In genomic region chr9:56334363-56334762, GRCm38 (mm10) we compare ENCODE assay signal across 35 mouse cellular contexts.
"Had no signal": no experiment of that assay in that cellular context is flagged by ENCODE, and none has a peak within 500 bp of the region (broad histone marks: within the 10 kb centered on the region; RNA-seq: fewer than 3 reads in every experiment).

No protein-coding gene starts in this region.

- H3K9ac ChIP-seq: heart, embryonic 12.5 days; heart, embryonic 13.5 days; heart, embryonic 15.5 days; hindbrain, embryonic 12.5 days; hindbrain, embryonic 13.5 days; hindbrain, embryonic 14.5 days; hindbrain, embryonic 15.5 days; intestine, embryonic 15.5 days; kidney, embryonic 15.5 days had no signal

- H3K27me3 ChIP-seq: heart, embryonic 12.5 days; heart, embryonic 13.5 days; heart, embryonic 15.5 days; hindbrain, embryonic 12.5 days; hindbrain, embryonic 13.5 days; hindbrain, embryonic 15.5 days; intestine, embryonic 15.5 days; kidney, embryonic 15.5 days had no signal

- DNase-seq: heart, postnatal 10 days; heart, postnatal 14 days; heart, postnatal 36 days; heart, postnatal 4 days; kidney, adult 11 months; kidney, adult 18-20 months; kidney, adult 2 months; kidney, adult 8-10 months; kidney, adult 9 months; kidney, postnatal 10 days; kidney, postnatal 14 days; kidney, postnatal 25 days; kidney, postnatal 36 days; kidney, postnatal 4 days; layer of hippocampus, adult 9-11 months had no signal

- H3K4me3 ChIP-seq: heart, embryonic 10.5 days; heart, embryonic 12.5 days; heart, embryonic 13.5 days; heart, embryonic 15.5 days; hindbrain, embryonic 10.5 days; hindbrain, embryonic 12.5 days; hindbrain, embryonic 13.5 days; hindbrain, embryonic 15.5 days; intestine, embryonic 15.5 days; kidney, embryonic 15.5 days; layer of hippocampus, adult 2 months; left cerebral cortex, adult 2 months had no signal

- H3K4me1 ChIP-seq: hindbrain, embryonic 10.5 days; hindbrain, embryonic 12.5 days; hindbrain, embryonic 13.5 days; hindbrain, embryonic 15.5 days; intestine, embryonic 15.5 days; kidney, embryonic 15.5 days had no signal

- H3K36me3 ChIP-seq: heart, embryonic 10.5 days; heart, embryonic 12.5 days; heart, embryonic 13.5 days; heart, embryonic 15.5 days; hindbrain, embryonic 10.5 days; hindbrain, embryonic 12.5 days; hindbrain, embryonic 13.5 days; hindbrain, embryonic 15.5 days; intestine, embryonic 15.5 days; kidney, embryonic 15.5 days had no signal

- H3K4me2 ChIP-seq: heart, embryonic 11.5 days; heart, embryonic 12.5 days; heart, embryonic 13.5 days; heart, embryonic 15.5 days; hindbrain, embryonic 12.5 days; hindbrain, embryonic 13.5 days; hindbrain, embryonic 14.5 days; hindbrain, embryonic 15.5 days; intestine, embryonic 15.5 days; kidney, embryonic 15.5 days had no signal

- H3K27ac ChIP-seq: heart, embryonic 10.5 days; heart, embryonic 13.5 days; heart, embryonic 15.5 days; hindbrain, embryonic 10.5 days; hindbrain, embryonic 12.5 days; hindbrain, embryonic 13.5 days; hindbrain, embryonic 14.5 days; hindbrain, embryonic 15.5 days; hindbrain, postnatal 0 days; intestine, embryonic 15.5 days; kidney, embryonic 15.5 days; kidney, postnatal 0 days; layer of hippocampus, adult 2 months; left cerebral cortex, adult 2 months had no signal

- ATAC-seq: hindbrain, embryonic 16.5 days; hindbrain, postnatal 0 days; inflammation-experienced regulatory T-cells, adult 6 months; intestine, embryonic 15.5 days; intestine, embryonic 16.5 days; intestine, postnatal 0 days had no signal

- H3K9me3 ChIP-seq: heart, embryonic 10.5 days; heart, embryonic 12.5 days; heart, embryonic 13.5 days; heart, embryonic 15.5 days; hindbrain, embryonic 10.5 days; hindbrain, embryonic 12.5 days; hindbrain, embryonic 13.5 days; hindbrain, embryonic 15.5 days; intestine, embryonic 15.5 days; kidney, embryonic 15.5 days had no signal
